Mouse (Mus musculus): ENCODE measurements around the gene Pip5kl1. TPM values are rescaled to one million over a fixed set of nuclear protein-coding genes. Genes with fewer than 3 reads are reported as not detected.

The Pip5kl1 gene
- polyA plus RNA-seq, 1 experiment from 2014 or later: not detected

DNA sequence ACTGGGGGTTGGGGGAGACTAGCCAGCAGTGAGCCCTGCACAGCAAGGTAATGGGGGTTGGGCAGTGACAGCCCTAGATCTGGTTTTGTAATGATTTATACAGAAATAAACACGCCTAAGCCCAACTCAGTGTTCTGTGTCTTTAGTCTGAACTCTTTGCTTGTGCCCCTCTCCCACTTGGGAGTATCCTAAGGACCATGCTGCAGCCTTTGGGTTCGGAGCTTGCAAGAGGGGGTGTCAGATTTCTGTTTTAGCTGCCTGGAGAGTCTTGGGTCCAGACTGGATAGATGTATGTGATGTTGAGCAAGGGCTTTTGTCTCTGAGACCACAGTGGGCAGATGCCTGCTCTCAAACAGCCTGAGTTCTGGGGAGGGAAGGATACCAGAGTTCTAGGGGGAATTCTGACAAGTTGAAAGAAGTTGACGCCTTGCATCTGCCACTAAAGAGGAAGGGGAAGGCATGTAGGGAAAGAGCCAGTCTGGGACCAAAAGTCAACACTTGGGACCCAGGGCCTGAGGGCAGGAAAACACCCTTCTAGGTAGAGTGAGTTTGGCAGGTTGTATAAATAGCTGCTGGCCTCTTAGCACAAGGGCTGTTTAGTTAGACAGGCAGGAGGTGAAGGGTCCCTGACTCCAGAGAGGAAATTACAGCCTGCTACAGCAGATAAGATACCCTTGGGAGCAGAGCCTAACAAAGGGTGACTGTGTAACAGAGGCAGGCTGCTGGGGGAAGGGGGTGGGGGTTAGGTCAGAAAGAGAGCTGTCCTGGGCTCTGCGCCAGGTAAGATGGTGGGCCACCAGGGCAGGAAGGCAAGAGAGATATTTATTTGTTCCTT lies 46.3 kb downstream of the Pip5kl1 start:
- Histone ChIP-seq H3K9me3 (ENCODE audit: control insufficient read depth, low read length) (peaks cover 5% of the 10 kb centered on the region; the same call in 1 of the 2 replicates), H3K4me3 (ENCODE audit: control insufficient read depth in 1 of 2, insufficient read depth in 1 of 2, low read depth in 1 of 2, low read length in 2 of 2) (no peak overlapping the region; a peak in 1 of 4 replicates), H3K9ac (ENCODE audit: low read length) (peak overlapping the region; percentile 65), H3K4me1 (ENCODE audit: control insufficient read depth in 2 of 2, insufficient read depth in 2 of 2, low read length in 2 of 2) (peaks cover 39 to 41% of the 10 kb centered on the region in 2 experiments), H3K27me3 (ENCODE audit: control insufficient read depth, insufficient read depth, low read length) (no peaks in the 10 kb centered on the region), H3K36me3 (ENCODE audit: control insufficient read depth, insufficient read depth, low read length) (peaks cover 36% of the 10 kb centered on the region), H3K4me2 (ENCODE audit: low read length) (peak overlapping the region; percentile 57), H3K27ac (replicated peaks in 1 of 2; ENCODE audit: control insufficient read depth in 1 of 2, insufficient read depth in 1 of 2, low read depth in 2 of 2, low read length in 2 of 2) (peak overlapping the region; percentile 94 to 99)
- ATAC-seq (ENCODE audit: insufficient number of reproducible peaks, insufficient read depth, low FRiP score, low read depth): peak; percentile 84
- WGBS: 10% methylated on average over 4 of the region's 4 CpGs

DNA sequence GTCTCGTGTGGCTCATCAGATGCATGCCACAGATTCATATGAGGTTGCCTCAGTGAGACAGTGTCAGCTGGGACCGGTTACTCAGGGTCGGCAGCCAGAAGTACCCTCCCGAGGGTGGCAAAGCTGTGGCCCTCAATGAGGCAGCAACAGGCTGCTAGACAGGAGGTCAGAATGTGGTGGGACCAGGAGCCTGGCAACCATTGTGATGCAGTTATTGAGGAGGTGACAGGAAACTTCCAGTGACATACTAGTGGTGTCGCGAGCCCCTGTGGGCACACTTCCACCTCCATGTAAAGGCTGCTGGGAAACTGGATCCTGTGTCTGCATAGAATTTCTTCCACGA lies 46.9 kb downstream of the Pip5kl1 start, which contains the start of gene Ak1:
Gene Ak1, plus strand, starts transcription at position 242 of the 343 bp plus-strand sequence.
- H3K36me3 ChIP-seq (ENCODE audit: control insufficient read depth, insufficient read depth, low read length): peaks cover 31% of the 10 kb centered on the region
- peak within 1 kb of the TSS; percentile 57 for H3K4me2 ChIP-seq (ENCODE audit: low read length)
- H3K9ac ChIP-seq (ENCODE audit: low read length): peak within 1 kb of the TSS; percentile 65
- H3K4me3 ChIP-seq (ENCODE audit: control insufficient read depth in 1 of 2, insufficient read depth in 1 of 2, low read depth in 1 of 2, low read length in 2 of 2): peak within 1 kb of the TSS in 1 of 2 experiments; percentile 0; a peak in 2 of 4 replicates
- peak; percentile 1; the same call in 1 of the 2 replicates for ATAC-seq (ENCODE audit: insufficient number of reproducible peaks, insufficient read depth, low FRiP score, low read depth)
- peak within 1 kb of the TSS; percentile 94 to 99 for H3K27ac ChIP-seq (replicated peaks in 1 of 2; ENCODE audit: control insufficient read depth in 1 of 2, insufficient read depth in 1 of 2, low read depth in 2 of 2, low read length in 2 of 2)
- 2% methylated on average over 7 of the region's 7 CpGs for WGBS
- peaks cover 5% of the 10 kb centered on the region; the same call in 1 of the 2 replicates for H3K9me3 ChIP-seq (ENCODE audit: control insufficient read depth, low read length)
- no peaks in the 10 kb centered on the region for H3K27me3 ChIP-seq (ENCODE audit: control insufficient read depth, insufficient read depth, low read length)
- H3K4me1 ChIP-seq (ENCODE audit: control insufficient read depth in 2 of 2, insufficient read depth in 2 of 2, low read length in 2 of 2): peaks cover 44 to 47% of the 10 kb centered on the region in 2 experiments

- H3K27me3 ChIP-seq (ENCODE audit: control insufficient read depth, insufficient read depth, low read length): no peaks in the 10 kb centered on the region
- WGBS: 65% methylated on average over 5 of the region's 5 CpGs
- no peaks in the 10 kb centered on the region for H3K9me3 ChIP-seq (ENCODE audit: control insufficient read depth, low read length)
- H3K4me1 ChIP-seq (ENCODE audit: control insufficient read depth in 2 of 2, insufficient read depth in 2 of 2, low read length in 2 of 2): peaks cover 68 to 70% of the 10 kb centered on the region in 2 experiments
- ATAC-seq (ENCODE audit: insufficient number of reproducible peaks, insufficient read depth, low FRiP score, low read depth): no peak
- no peak overlapping the region for H3K4me2 ChIP-seq (ENCODE audit: low read length)
- no peak overlapping the region for H3K4me3 ChIP-seq (ENCODE audit: control insufficient read depth in 1 of 2, insufficient read depth in 1 of 2, low read depth in 1 of 2, low read length in 2 of 2)
- H3K9ac ChIP-seq (ENCODE audit: low read length): peak overlapping the region; percentile 93; the same call in 1 of the 2 replicates
- H3K36me3 ChIP-seq (ENCODE audit: control insufficient read depth, insufficient read depth, low read length): peaks cover 5% of the 10 kb centered on the region
- H3K27ac ChIP-seq (replicated peaks in 1 of 2; ENCODE audit: control insufficient read depth in 1 of 2, insufficient read depth in 1 of 2, low read depth in 2 of 2, low read length in 2 of 2): peak overlapping the region; percentile 86 to 99; a peak in 2 of 4 replicates
Measured at GRCm38 (mm10) chr2:32624111-32624748, 49.6 kb downstream of the Pip5kl1 start.

GRCm38 (mm10) chr2:32625212-32625872 lies 50.7 kb downstream of the Pip5kl1 start:
- H3K27me3 ChIP-seq (ENCODE audit: control insufficient read depth, insufficient read depth, low read length): no peaks in the 10 kb centered on the region
- 1% methylated on average over 13 of the region's 13 CpGs for WGBS
- H3K36me3 ChIP-seq (ENCODE audit: control insufficient read depth, insufficient read depth, low read length): peaks cover 9% of the 10 kb centered on the region
- H3K4me2 ChIP-seq (ENCODE audit: low read length): peak overlapping the region; percentile 85
- H3K27ac ChIP-seq (replicated peaks in 1 of 2; ENCODE audit: control insufficient read depth in 1 of 2, insufficient read depth in 1 of 2, low read depth in 2 of 2, low read length in 2 of 2): peak overlapping the region; percentile 99
- peak overlapping the region; percentile 47 to 50 for H3K4me3 ChIP-seq (ENCODE audit: control insufficient read depth in 1 of 2, insufficient read depth in 1 of 2, low read depth in 1 of 2, low read length in 2 of 2)
- no peaks in the 10 kb centered on the region for H3K9me3 ChIP-seq (ENCODE audit: control insufficient read depth, low read length)
- peaks cover 62 to 64% of the 10 kb centered on the region in 2 experiments for H3K4me1 ChIP-seq (ENCODE audit: control insufficient read depth in 2 of 2, insufficient read depth in 2 of 2, low read length in 2 of 2)
- ATAC-seq (ENCODE audit: insufficient number of reproducible peaks, insufficient read depth, low FRiP score, low read depth): peak; percentile 42; the same call in 1 of the 2 replicates
- H3K9ac ChIP-seq (ENCODE audit: low read length): peak overlapping the region; percentile 93

DNA sequence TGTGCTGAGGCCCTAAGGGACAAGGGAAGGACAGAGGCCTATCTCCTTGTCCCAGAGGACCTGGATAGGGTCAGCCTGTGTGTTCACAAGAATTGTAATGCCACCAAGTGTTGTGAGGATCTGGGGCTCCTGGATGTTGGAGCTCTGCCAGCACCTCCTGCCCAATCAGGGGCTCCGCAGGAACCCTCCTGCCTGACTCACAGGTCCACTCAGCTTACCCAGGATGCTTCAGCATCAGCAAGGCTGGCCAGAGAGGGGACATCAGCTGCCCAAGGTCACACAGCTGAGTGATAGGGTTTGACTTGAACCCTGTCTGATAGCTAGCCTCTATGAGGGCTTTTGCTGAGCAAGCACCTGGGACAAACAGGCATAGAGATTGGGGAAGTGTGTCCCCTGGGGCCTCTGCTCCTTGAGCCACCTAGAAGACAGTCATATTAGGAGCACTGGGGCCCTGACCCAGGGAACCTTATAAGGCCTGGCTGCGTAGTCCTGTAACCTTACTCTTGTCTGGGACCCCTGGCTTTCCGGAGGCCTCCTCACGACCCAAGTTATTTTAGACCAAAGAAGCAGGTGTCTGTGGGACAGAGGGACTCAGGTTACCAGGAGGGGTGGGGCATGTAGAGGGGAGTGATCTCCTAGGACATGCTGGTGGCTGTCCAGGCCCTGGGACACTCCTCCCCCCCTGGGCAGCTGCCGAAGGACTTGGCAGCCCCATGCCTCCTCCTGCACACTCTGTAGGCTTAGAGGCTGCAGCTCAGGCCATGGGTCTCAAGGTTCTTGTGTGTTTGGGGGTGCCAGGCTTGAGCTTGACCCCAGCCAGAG lies 51.5 kb downstream of the Pip5kl1 start:
- WGBS: 11% methylated on average over 5 of the region's 5 CpGs
- Histone ChIP-seq H3K9ac (ENCODE audit: low read length) (peak overlapping the region; percentile 93), H3K36me3 (ENCODE audit: control insufficient read depth, insufficient read depth, low read length) (peaks cover 16% of the 10 kb centered on the region), H3K9me3 (ENCODE audit: control insufficient read depth, low read length) (no peaks in the 10 kb centered on the region), H3K4me2 (ENCODE audit: low read length) (peak overlapping the region; percentile 85), H3K27ac (replicated peaks in 1 of 2; ENCODE audit: control insufficient read depth in 1 of 2, insufficient read depth in 1 of 2, low read depth in 2 of 2, low read length in 2 of 2) (peak overlapping the region; percentile 99), H3K27me3 (ENCODE audit: control insufficient read depth, insufficient read depth, low read length) (no peaks in the 10 kb centered on the region), H3K4me1 (ENCODE audit: control insufficient read depth in 2 of 2, insufficient read depth in 2 of 2, low read length in 2 of 2) (peaks cover 55 to 57% of the 10 kb centered on the region in 2 experiments), H3K4me3 (ENCODE audit: control insufficient read depth in 1 of 2, insufficient read depth in 1 of 2, low read depth in 1 of 2, low read length in 2 of 2) (peak overlapping the region; percentile 47 to 50)
- peak; percentile 40; the same call in 1 of the 2 replicates for ATAC-seq (ENCODE audit: insufficient number of reproducible peaks, insufficient read depth, low FRiP score, low read depth)

DNA sequence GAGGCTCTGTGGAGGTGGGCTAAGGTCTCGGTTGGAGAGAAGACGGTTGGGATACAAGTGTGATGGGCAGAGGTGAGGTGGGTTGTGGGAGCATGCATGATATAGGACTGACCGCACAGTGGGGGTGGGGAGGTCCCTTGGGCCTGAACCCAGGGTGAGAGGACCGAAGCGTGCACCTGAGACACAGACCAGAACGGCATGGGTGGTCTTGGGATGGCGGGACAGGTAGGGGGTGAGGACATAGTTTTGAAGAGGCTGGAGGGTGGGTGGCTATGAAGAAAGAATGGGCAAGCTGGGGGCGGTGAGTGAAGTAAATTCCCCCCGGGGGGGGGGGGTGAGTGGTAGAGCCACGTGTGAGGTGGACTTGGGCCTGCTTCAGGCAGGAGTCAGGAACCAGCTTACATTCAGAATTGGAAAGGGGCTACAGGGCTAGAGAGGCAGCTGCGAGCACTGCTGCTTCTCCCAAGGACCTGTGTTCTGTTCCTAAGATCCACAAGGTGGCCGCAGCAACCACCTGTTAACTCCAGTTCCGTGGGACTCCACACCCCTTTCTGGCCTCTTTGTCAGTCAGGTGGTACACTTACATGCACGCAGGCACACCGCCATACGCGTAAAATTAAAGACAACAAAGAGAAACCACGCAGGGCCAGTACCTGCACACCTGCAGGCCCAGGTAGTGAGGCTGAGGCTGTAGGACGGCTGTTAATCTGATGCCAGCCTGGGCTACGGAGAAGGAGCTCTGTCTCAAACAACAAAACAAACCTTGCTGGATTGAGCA lies 52.9 kb downstream of the Pip5kl1 start:
- Histone ChIP-seq H3K4me1 (ENCODE audit: control insufficient read depth in 2 of 2, insufficient read depth in 2 of 2, low read length in 2 of 2) (peaks cover 49 to 52% of the 10 kb centered on the region in 2 experiments), H3K27me3 (ENCODE audit: control insufficient read depth, insufficient read depth, low read length) (no peaks in the 10 kb centered on the region), H3K4me2 (ENCODE audit: low read length) (peak overlapping the region; percentile 85), H3K4me3 (ENCODE audit: control insufficient read depth in 1 of 2, insufficient read depth in 1 of 2, low read depth in 1 of 2, low read length in 2 of 2) (peak overlapping the region; percentile 47 to 50), H3K27ac (replicated peaks in 1 of 2; ENCODE audit: control insufficient read depth in 1 of 2, insufficient read depth in 1 of 2, low read depth in 2 of 2, low read length in 2 of 2) (peak overlapping the region; percentile 61 to 81), H3K36me3 (ENCODE audit: control insufficient read depth, insufficient read depth, low read length) (peaks cover 28% of the 10 kb centered on the region), H3K9me3 (ENCODE audit: control insufficient read depth, low read length) (no peaks in the 10 kb centered on the region), H3K9ac (ENCODE audit: low read length) (peak overlapping the region; percentile 93)
- no peak for ATAC-seq (ENCODE audit: insufficient number of reproducible peaks, insufficient read depth, low FRiP score, low read depth)
- WGBS: 59% methylated on average over 19 of the region's 20 CpGs

Measured in heart, embryonic 14.5 days (tissue).